Mouse (Mus musculus) cerebellum, adult 2 months (tissue): ENCODE measurements around the gene Cabin1.

ENCODE experiments used
- CTCF ChIP-seq: fragments of 200-500 bp; IDR thresholded peaks from 2 replicates; pipeline ENCODE4 v1.5.1; 2011; ENCODE audit warnings: low read depth, mild to moderate bottlenecking, control low read depth, low read length, moderate library complexity, borderline replicate concordance; ENCODE audit not compliant: insufficient read depth
- POLR2A ChIP-seq: fragments of 200-500 bp; IDR thresholded peaks from 2 replicates; pipeline ENCODE4 v1.6.1; 2011; ENCODE audit warnings: low read length, control low read depth, borderline replicate concordance; ENCODE audit not compliant: insufficient read depth

GRCm38 (mm10) chr10:75662575-75662974 lies 101.6 kb downstream of the Cabin1 start:
- TF ChIP-seq POLR2A (0 out of 2 replicates have a peak, but pooled peaks have one; percentile 25), CTCF (0 out of 2 replicates have a peak, but pooled peaks have one; percentile 5)
